Mouse (Mus musculus): ENCODE data around the gene Ncam2. TPM values are rescaled to one million over a fixed set of nuclear protein-coding genes. Genes with fewer than 3 reads are reported as not detected.

Gene Ncam2
- polyA plus RNA-seq (2015; fragmentation: Nextera tagmentation; extraction: Ambion mirVana), result 1.7 and 2.1 TPM in 2 replicates

GRCm38 (mm10) chr16:81200201-81201071, at the start of gene Ncam2:
Gene Ncam2 (plus strand): TSS chr16:81200697.
- peak within 1 kb of the TSS; percentile 95 for H3K4me2 ChIP-seq (ENCODE audit: low read depth, low read length)
- H3K4me3 ChIP-seq (replicated peaks; ENCODE audit: low read length), result peak within 1 kb of the TSS; percentile 69
- no peak within 1 kb of the TSS for H3K27ac ChIP-seq (ENCODE audit: low read length)
- WGBS, result under 1% methylated on average over 68 of the region's 70 CpGs
- H3K27me3 ChIP-seq (ENCODE audit: control insufficient read depth, insufficient read depth, low read length), result no peaks in the 10 kb centered on the region
- H3K4me1 ChIP-seq (ENCODE audit: control insufficient read depth, insufficient read depth, low read length), result no peaks in the 10 kb centered on the region
- no peaks in the 10 kb centered on the region for H3K36me3 ChIP-seq (ENCODE audit: control insufficient read depth, insufficient read depth, low read length)
- peak; percentile 87 for ATAC-seq (ENCODE audit: insufficient read depth, low FRiP score)
- no peaks in the 10 kb centered on the region for H3K9me3 ChIP-seq (replicated peaks; ENCODE audit: control insufficient read depth, low read length)
- peak within 1 kb of the TSS; percentile 75 for H3K9ac ChIP-seq (ENCODE audit: low read length)

GRCm38 (mm10) chr16:81170828-81171227, 29.7 kb upstream of the Ncam2 start:
- no peak overlapping the region for H3K4me2 ChIP-seq (ENCODE audit: low read depth, low read length)
- ATAC-seq (ENCODE audit: insufficient read depth, low FRiP score), result no peak
- no peaks in the 10 kb centered on the region for H3K27me3 ChIP-seq (ENCODE audit: control insufficient read depth, insufficient read depth, low read length)
- H3K9me3 ChIP-seq (replicated peaks; ENCODE audit: control insufficient read depth, low read length), result no peaks in the 10 kb centered on the region
- H3K27ac ChIP-seq (ENCODE audit: low read length), result no peak overlapping the region
- no peak overlapping the region for H3K9ac ChIP-seq (ENCODE audit: low read length)
- 82% methylated on average over 2 of the region's 2 CpGs for WGBS
- no peaks in the 10 kb centered on the region for H3K36me3 ChIP-seq (ENCODE audit: control insufficient read depth, insufficient read depth, low read length)
- H3K4me3 ChIP-seq (replicated peaks; ENCODE audit: low read length), result no peak overlapping the region
- H3K4me1 ChIP-seq (ENCODE audit: control insufficient read depth, insufficient read depth, low read length), result no peaks in the 10 kb centered on the region

- Histone ChIP-seq H3K4me1 (ENCODE audit: control insufficient read depth, insufficient read depth, low read length) (no peaks in the 10 kb centered on the region), H3K9me3 (replicated peaks; ENCODE audit: control insufficient read depth, low read length) (no peaks in the 10 kb centered on the region), H3K27ac (ENCODE audit: low read length) (no peak overlapping the region), H3K4me3 (replicated peaks; ENCODE audit: low read length) (no peak overlapping the region), H3K36me3 (ENCODE audit: control insufficient read depth, insufficient read depth, low read length) (no peaks in the 10 kb centered on the region), H3K27me3 (ENCODE audit: control insufficient read depth, insufficient read depth, low read length) (no peaks in the 10 kb centered on the region), H3K4me2 (ENCODE audit: low read depth, low read length) (no peak overlapping the region), H3K9ac (ENCODE audit: low read length) (no peak overlapping the region)
- no peak for ATAC-seq (ENCODE audit: insufficient read depth, low FRiP score)
- 45% methylated on average over 8 of the region's 8 CpGs for WGBS
These were observed 25.1 kb upstream of the Ncam2 start for GRCm38 (mm10) chr16:81175302-81175943.

GRCm38 (mm10) chr16:81179801-81180200, 20.7 kb upstream of the Ncam2 start:
- Histone ChIP-seq H3K27me3 (ENCODE audit: control insufficient read depth, insufficient read depth, low read length) (no peaks in the 10 kb centered on the region), H3K4me2 (ENCODE audit: low read depth, low read length) (no peak overlapping the region), H3K9ac (ENCODE audit: low read length) (no peak overlapping the region), H3K9me3 (replicated peaks; ENCODE audit: control insufficient read depth, low read length) (no peaks in the 10 kb centered on the region), H3K27ac (ENCODE audit: low read length) (no peak overlapping the region), H3K4me3 (replicated peaks; ENCODE audit: low read length) (no peak overlapping the region), H3K36me3 (ENCODE audit: control insufficient read depth, insufficient read depth, low read length) (no peaks in the 10 kb centered on the region), H3K4me1 (ENCODE audit: control insufficient read depth, insufficient read depth, low read length) (no peaks in the 10 kb centered on the region)
- WGBS, result 88% methylated on average over 5 of the region's 5 CpGs
- no peak for ATAC-seq (ENCODE audit: insufficient read depth, low FRiP score)

- Histone ChIP-seq H3K4me1 (ENCODE audit: control insufficient read depth, insufficient read depth, low read length) (no peaks in the 10 kb centered on the region), H3K4me2 (ENCODE audit: low read depth, low read length) (no peak overlapping the region), H3K9me3 (replicated peaks; ENCODE audit: control insufficient read depth, low read length) (no peaks in the 10 kb centered on the region), H3K27ac (ENCODE audit: low read length) (no peak overlapping the region), H3K27me3 (ENCODE audit: control insufficient read depth, insufficient read depth, low read length) (no peaks in the 10 kb centered on the region), H3K36me3 (ENCODE audit: control insufficient read depth, insufficient read depth, low read length) (no peaks in the 10 kb centered on the region), H3K9ac (ENCODE audit: low read length) (no peak overlapping the region), H3K4me3 (replicated peaks; ENCODE audit: low read length) (no peak overlapping the region)
- 67% methylated on average over 16 of the region's 16 CpGs for WGBS
- no peak for ATAC-seq (ENCODE audit: insufficient read depth, low FRiP score)
These were observed 12.8 kb upstream of the Ncam2 start for GRCm38 (mm10) chr16:81187579-81188179.

- no peak overlapping the region for H3K9ac ChIP-seq (ENCODE audit: low read length)
- no peak overlapping the region for H3K4me2 ChIP-seq (ENCODE audit: low read depth, low read length)
- no peak overlapping the region for H3K27ac ChIP-seq (ENCODE audit: low read length)
- WGBS, result 65% methylated on average over 2 of the region's 2 CpGs
- H3K27me3 ChIP-seq (ENCODE audit: control insufficient read depth, insufficient read depth, low read length), result no peaks in the 10 kb centered on the region
- H3K4me1 ChIP-seq (ENCODE audit: control insufficient read depth, insufficient read depth, low read length), result no peaks in the 10 kb centered on the region
- H3K4me3 ChIP-seq (replicated peaks; ENCODE audit: low read length), result no peak overlapping the region
- H3K36me3 ChIP-seq (ENCODE audit: control insufficient read depth, insufficient read depth, low read length), result no peaks in the 10 kb centered on the region
- no peaks in the 10 kb centered on the region for H3K9me3 ChIP-seq (replicated peaks; ENCODE audit: control insufficient read depth, low read length)
- ATAC-seq (ENCODE audit: insufficient read depth, low FRiP score), result no peak
These were observed 8.9 kb upstream of the Ncam2 start for GRCm38 (mm10) chr16:81191621-81192020.

- Histone ChIP-seq H3K36me3 (ENCODE audit: control insufficient read depth, insufficient read depth, low read length) (no peaks in the 10 kb centered on the region), H3K9me3 (replicated peaks; ENCODE audit: control insufficient read depth, low read length) (no peaks in the 10 kb centered on the region), H3K4me1 (ENCODE audit: control insufficient read depth, insufficient read depth, low read length) (no peaks in the 10 kb centered on the region), H3K4me2 (ENCODE audit: low read depth, low read length) (no peak overlapping the region), H3K4me3 (replicated peaks; ENCODE audit: low read length) (no peak overlapping the region), H3K27me3 (ENCODE audit: control insufficient read depth, insufficient read depth, low read length) (no peaks in the 10 kb centered on the region), H3K9ac (ENCODE audit: low read length) (no peak overlapping the region), H3K27ac (ENCODE audit: low read length) (no peak overlapping the region)
- no peak for ATAC-seq (ENCODE audit: insufficient read depth, low FRiP score)
- 70% methylated on average over 4 of the region's 4 CpGs for WGBS
These were observed 7.9 kb upstream of the Ncam2 start for GRCm38 (mm10) chr16:81192607-81193006.

GRCm38 (mm10) chr16:81199467-81199866, 1.0 kb upstream of the Ncam2 start:
- Histone ChIP-seq H3K4me3 (replicated peaks; ENCODE audit: low read length) (no peak overlapping the region), H3K9ac (ENCODE audit: low read length) (no peak overlapping the region), H3K4me1 (ENCODE audit: control insufficient read depth, insufficient read depth, low read length) (no peaks in the 10 kb centered on the region), H3K4me2 (ENCODE audit: low read depth, low read length) (no peak overlapping the region), H3K9me3 (replicated peaks; ENCODE audit: control insufficient read depth, low read length) (no peaks in the 10 kb centered on the region), H3K36me3 (ENCODE audit: control insufficient read depth, insufficient read depth, low read length) (no peaks in the 10 kb centered on the region), H3K27me3 (ENCODE audit: control insufficient read depth, insufficient read depth, low read length) (no peaks in the 10 kb centered on the region), H3K27ac (ENCODE audit: low read length) (no peak overlapping the region)
- 75% methylated on average over 5 of the region's 5 CpGs for WGBS
- ATAC-seq (ENCODE audit: insufficient read depth, low FRiP score), result no peak

GRCm38 (mm10) chr16:81201471-81201870, 974 bp downstream of the Ncam2 start:
- H3K4me3 ChIP-seq (replicated peaks; ENCODE audit: low read length), result peak overlapping the region; percentile 69
- no peak for ATAC-seq (ENCODE audit: insufficient read depth, low FRiP score)
- H3K36me3 ChIP-seq (ENCODE audit: control insufficient read depth, insufficient read depth, low read length), result no peaks in the 10 kb centered on the region
- WGBS, result 37% methylated on average over 5 of the region's 5 CpGs
- peak overlapping the region; percentile 95 for H3K4me2 ChIP-seq (ENCODE audit: low read depth, low read length)
- no peak overlapping the region for H3K27ac ChIP-seq (ENCODE audit: low read length)
- H3K27me3 ChIP-seq (ENCODE audit: control insufficient read depth, insufficient read depth, low read length), result no peaks in the 10 kb centered on the region
- no peaks in the 10 kb centered on the region for H3K9me3 ChIP-seq (replicated peaks; ENCODE audit: control insufficient read depth, low read length)
- no peak overlapping the region for H3K9ac ChIP-seq (ENCODE audit: low read length)
- H3K4me1 ChIP-seq (ENCODE audit: control insufficient read depth, insufficient read depth, low read length), result no peaks in the 10 kb centered on the region

Data from stomach, embryonic 16.5 days (tissue).